Mouse (Mus musculus) embryonic facial prominence, embryonic 14.5 days (tissue): ENCODE measurements at regions not wholly inside any gene's neighbourhood (a gene's known extent, or its start where the extent isn't known, plus 50 kb on each side); places are given as distances from the start of the nearest gene placed in this dataset.

Experiments used
- ATAC-seq: fragments of 200-750 bp; cut with Nextera tagmentation; 2 replicates; pipeline ENCODE4 v1.8.0; 2017; ENCODE audit warnings: low read depth, moderate number of reproducible peaks, moderate TSS enrichment
- DNase-seq: peaks from one replicate; pipeline ENCODE4 v3.0.0-alpha.2; 2015; ENCODE audit warnings: low spot score
- H3K27ac ChIP-seq: fragments of 300-500 bp; sonication (generic); replicated peaks from 2 replicates; pipeline ENCODE4 v1.5.1; 2014; ENCODE audit warnings: low read depth, mild to moderate bottlenecking, low read length, moderate library complexity
- H3K27me3 ChIP-seq: fragments of 300-500 bp; sonication (generic); replicated peaks from 2 replicates; pipeline ENCODE4 v1.6.1; 2014; ENCODE audit warnings: low read length; ENCODE audit not compliant: control insufficient read depth, insufficient read depth
- H3K36me3 ChIP-seq: fragments of 300-500 bp; sonication (generic); 2 replicates; pipeline ENCODE4 v1.6.1; 2014; ENCODE audit warnings: low read length, mixed read lengths; ENCODE audit not compliant: control insufficient read depth, insufficient read depth
- H3K4me1 ChIP-seq: fragments of 300-500 bp; sonication (generic); 2 replicates; pipeline ENCODE4 v1.6.1; 2014; ENCODE audit warnings: antibody characterized with exemption, low read length; ENCODE audit not compliant: control insufficient read depth, insufficient read depth
- H3K4me2 ChIP-seq: fragments of 300-500 bp; sonication (generic); 2 replicates; pipeline ENCODE4 v1.6.1; 2014; ENCODE audit warnings: low read depth, mild to moderate bottlenecking, low read length, moderate library complexity, mixed read lengths
- H3K4me3 ChIP-seq: fragments of 300-500 bp; sonication (generic); 2 replicates; pipeline ENCODE4 v1.5.1; 2014; ENCODE audit warnings: low read depth, mild to moderate bottlenecking, low read length
- H3K9ac ChIP-seq: fragments of 300-500 bp; sonication (generic); 2 replicates; pipeline ENCODE4 v1.6.1; 2014; ENCODE audit warnings: low read depth, mild to moderate bottlenecking, low read length, moderate library complexity, mixed read lengths
- H3K9me3 ChIP-seq: fragments of 300-500 bp; sonication (generic); 2 replicates; pipeline ENCODE4 v1.6.1; 2016; ENCODE audit warnings: low read length; ENCODE audit not compliant: control insufficient read depth
- WGBS: fragments of 180-500 bp; shearing (Covaris S2); extraction: QIAGEN DNeasy Blood & Tissue Kit; methylation state at CpG from one replicate; pipeline ENCODE4 v1.1.7; 2014; 5-methylcytosine and 5-hydroxymethylcytosine counted together

GRCm38 (mm10) chrX:11892396-11892795 lies 267.8 kb downstream of the Bcor start:
- no peak overlapping the region for H3K4me2 ChIP-seq
- H3K4me3 ChIP-seq: no peak overlapping the region
- H3K9me3 ChIP-seq: no peaks in the 10 kb centered on the region
- peaks cover 2% of the 10 kb centered on the region; the same call in 1 of the 2 replicates for H3K4me1 ChIP-seq
- no peak overlapping the region for H3K9ac ChIP-seq
- WGBS: 71% methylated on average over 5 of the region's 5 CpGs
- H3K36me3 ChIP-seq: no peaks in the 10 kb centered on the region
- DNase-seq (no peak), ATAC-seq (no peak)
- no peak overlapping the region for H3K27ac ChIP-seq
- 0 out of 2 replicates have a peak, but pooled peaks cover 3% of the 10 kb centered on the region for H3K27me3 ChIP-seq

- Histone ChIP-seq H3K9me3 (no peaks in the 10 kb centered on the region), H3K4me1 (0 out of 2 replicates have a peak, but pooled peaks cover 2% of the 10 kb centered on the region), H3K27ac (no peak overlapping the region), H3K4me3 (no peak overlapping the region), H3K9ac (no peak overlapping the region), H3K36me3 (no peaks in the 10 kb centered on the region), H3K4me2 (no peak overlapping the region), H3K27me3 (0 out of 2 replicates have a peak, but pooled peaks cover 3% of the 10 kb centered on the region)
- no peak for ATAC-seq
- peak; percentile 51 for DNase-seq
- WGBS: 44% methylated on average over 8 of the region's 10 CpGs
These were observed 266.4 kb downstream of the Bcor start for GRCm38 (mm10) chrX:11893606-11894279.

GRCm38 (mm10) chrX:11894280-11894662 lies 265.9 kb downstream of the Bcor start:
- WGBS: 57% methylated on average over 5 of the region's 6 CpGs
- 0 out of 2 replicates have a peak, but pooled peaks cover 3% of the 10 kb centered on the region for H3K27me3 ChIP-seq
- H3K36me3 ChIP-seq: no peaks in the 10 kb centered on the region
- H3K9me3 ChIP-seq: no peaks in the 10 kb centered on the region
- no peak overlapping the region for H3K27ac ChIP-seq
- 0 out of 2 replicates have a peak, but pooled peaks cover 2% of the 10 kb centered on the region for H3K4me1 ChIP-seq
- no peak overlapping the region for H3K4me2 ChIP-seq
- no peak overlapping the region for H3K4me3 ChIP-seq
- no peak overlapping the region for H3K9ac ChIP-seq
- no peak for DNase-seq
- no peak for ATAC-seq

- DNase-seq: no peak
These were observed 264.8 kb downstream of the Bcor start for GRCm38 (mm10) chrX:11895396-11895795.

GRCm38 (mm10) chrX:11898280-11898679 lies 261.9 kb downstream of the Bcor start:
- Histone ChIP-seq H3K36me3 (no peaks in the 10 kb centered on the region), H3K4me2 (no peak overlapping the region), H3K4me3 (no peak overlapping the region), H3K9ac (no peak overlapping the region), H3K9me3 (no peaks in the 10 kb centered on the region), H3K4me1 (0 out of 2 replicates have a peak, but pooled peaks cover 2% of the 10 kb centered on the region), H3K27me3 (no peaks in the 10 kb centered on the region; the same call in 1 of the 2 replicates), H3K27ac (no peak overlapping the region)
- ATAC-seq (no peak), DNase-seq (no peak)
- WGBS: 80% methylated on average over 8 of the region's 8 CpGs

More at GRCm38 (mm10) chrX:11895396-11895795, 264.8 kb downstream of the Bcor start:
- no peak for ATAC-seq
- no peak overlapping the region for H3K27ac ChIP-seq
- H3K4me1 ChIP-seq: 0 out of 2 replicates have a peak, but pooled peaks cover 2% of the 10 kb centered on the region
- H3K4me3 ChIP-seq: no peak overlapping the region
- H3K9ac ChIP-seq: no peak overlapping the region
- H3K9me3 ChIP-seq: no peaks in the 10 kb centered on the region
- WGBS: 56% methylated on average over 5 of the region's 5 CpGs
- no peaks in the 10 kb centered on the region for H3K36me3 ChIP-seq
- no peak overlapping the region for H3K4me2 ChIP-seq
- 0 out of 2 replicates have a peak, but pooled peaks cover 3% of the 10 kb centered on the region for H3K27me3 ChIP-seq

GRCm38 (mm10) chrX:11899051-11899450 lies 261.1 kb downstream of the Bcor start:
- no peaks in the 10 kb centered on the region; the same call in 1 of the 2 replicates for H3K27me3 ChIP-seq
- no peak overlapping the region for H3K4me3 ChIP-seq
- H3K9ac ChIP-seq: no peak overlapping the region
- H3K4me1 ChIP-seq: 0 out of 2 replicates have a peak, but pooled peaks cover 2% of the 10 kb centered on the region
- no peaks in the 10 kb centered on the region for H3K9me3 ChIP-seq
- no peak overlapping the region for H3K4me2 ChIP-seq
- H3K36me3 ChIP-seq: no peaks in the 10 kb centered on the region
- H3K27ac ChIP-seq: no peak overlapping the region
- ATAC-seq (no peak), DNase-seq (no peak)
- 82% methylated on average over 6 of the region's 6 CpGs for WGBS

GRCm38 (mm10) chrX:11899914-11900313 lies 260.2 kb downstream of the Bcor start:
- no peak overlapping the region for H3K9ac ChIP-seq
- no peak for DNase-seq
- no peaks in the 10 kb centered on the region for H3K9me3 ChIP-seq
- H3K27me3 ChIP-seq: no peaks in the 10 kb centered on the region; the same call in 1 of the 2 replicates
- no peak for ATAC-seq
- WGBS: 43% methylated on average over 3 of the region's 3 CpGs
- no peak overlapping the region for H3K27ac ChIP-seq
- H3K36me3 ChIP-seq: no peaks in the 10 kb centered on the region
- H3K4me2 ChIP-seq: no peak overlapping the region
- H3K4me1 ChIP-seq: 0 out of 2 replicates have a peak, but pooled peaks cover 2% of the 10 kb centered on the region
- H3K4me3 ChIP-seq: no peak overlapping the region

GRCm38 (mm10) chrX:11901791-11902190 lies 258.4 kb downstream of the Bcor start:
- no peaks in the 10 kb centered on the region for H3K9me3 ChIP-seq
- no peak for ATAC-seq
- no peak overlapping the region for H3K27ac ChIP-seq
- no peak overlapping the region for H3K4me3 ChIP-seq
- no peak overlapping the region for H3K9ac ChIP-seq
- H3K4me1 ChIP-seq: no peaks in the 10 kb centered on the region
- H3K4me2 ChIP-seq: no peak overlapping the region
- 67% methylated on average over 5 of the region's 5 CpGs for WGBS
- peak; percentile 15 for DNase-seq
- H3K27me3 ChIP-seq: no peaks in the 10 kb centered on the region; the same call in 1 of the 2 replicates
- no peaks in the 10 kb centered on the region for H3K36me3 ChIP-seq
